Mouse (Mus musculus): Measurements from ENCODE around the gene Snrnp40. TPM values are rescaled to one million over a fixed set of nuclear protein-coding genes. Genes with fewer than 3 reads are reported as not detected.

The Snrnp40 gene
- polyA plus RNA-seq (2015; fragmentation: Nextera tagmentation; extraction: Ambion mirVana) = 108 and 116 TPM in 2 replicates

- Histone ChIP-seq H3K4me1 (replicated peaks; ENCODE audit: insufficient read depth, low read length) (peaks cover 14% of the 10 kb centered on the region; the same call in 1 of the 2 replicates), H3K27me3 (ENCODE audit: insufficient read depth, low read length) (no peaks in the 10 kb centered on the region), H3K36me3 (ENCODE audit: insufficient read depth, low read length) (peaks cover 14% of the 10 kb centered on the region), H3K9ac (ENCODE audit: low read depth, low read length) (peak within 1 kb of the TSS; percentile 88), H3K4me3 (replicated peaks; ENCODE audit: low read depth, low read length) (peak within 1 kb of the TSS; percentile 83), H3K9me3 (replicated peaks; ENCODE audit: low read length) (no peaks in the 10 kb centered on the region), H3K27ac (peak within 1 kb of the TSS; percentile 83), H3K4me2 (ENCODE audit: low read length) (peak within 1 kb of the TSS; percentile 74)
- ATAC-seq (replicated peaks; ENCODE audit: low FRiP score, low read depth) (peak; percentile 99), DNase-seq (ENCODE audit: low spot score) (peak; percentile 99)
- peak; percentile 30; the same call in 1 of the 2 replicates for TF ChIP-seq CTCF (IDR thresholded peaks at IDR 0.05; ENCODE audit: low read depth)
- under 1% methylated on average over 49 of the region's 49 CpGs for WGBS
Measured at GRCm38 (mm10) chr4:130359486-130360237, at the start of gene Snrnp40, which contains the start of gene Zcchc17. TSS of gene Snrnp40 (plus strand) at chr4:130360132. TSS of gene Zcchc17 (minus strand) at chr4:130359943.

DNA sequence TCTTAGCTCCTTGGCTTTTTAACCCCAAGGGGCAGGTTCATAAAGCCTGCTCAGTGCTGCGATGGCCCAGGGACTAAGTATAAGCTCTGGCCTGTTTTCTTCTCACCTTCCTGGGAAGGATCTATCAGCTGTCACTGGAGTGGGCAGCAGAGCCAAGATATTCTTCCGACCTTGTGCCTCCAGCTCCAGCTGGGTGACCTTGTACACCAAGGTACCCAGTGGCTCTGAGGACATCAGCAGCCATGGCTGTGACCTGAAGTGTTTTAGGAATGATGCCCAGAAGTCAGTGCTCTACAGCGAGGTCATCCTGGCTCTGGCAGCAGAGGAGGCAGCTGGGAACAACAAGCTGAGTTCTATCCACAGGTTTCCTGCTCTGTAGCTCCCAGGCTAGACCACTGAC lies 47.4 kb upstream of the Snrnp40 start:
- no peak for TF ChIP-seq CTCF (IDR thresholded peaks at IDR 0.05; ENCODE audit: low read depth)

DNA sequence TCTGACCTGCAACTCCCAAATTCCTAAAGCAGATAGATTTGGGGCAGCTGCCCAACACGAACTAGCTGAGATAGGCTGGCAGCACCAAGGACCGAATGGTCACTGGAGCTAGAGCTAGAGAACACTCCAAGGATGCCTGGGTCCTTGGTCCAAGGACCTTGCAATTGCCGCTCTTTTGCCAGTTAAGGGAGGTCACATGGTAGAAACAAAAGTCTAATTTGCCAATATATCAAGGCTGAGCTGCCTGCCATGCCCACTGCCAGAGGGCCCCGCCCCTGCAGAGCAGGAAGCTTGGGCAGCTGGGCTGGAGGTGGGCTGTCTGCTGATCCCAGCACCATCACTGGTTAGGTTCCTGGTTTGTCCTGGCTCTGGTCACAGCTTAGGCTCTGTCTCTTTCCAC lies 46.4 kb upstream of the Snrnp40 start:
- no peak overlapping the region for H3K27ac ChIP-seq
- peaks cover 5% of the 10 kb centered on the region for H3K4me1 ChIP-seq (replicated peaks; ENCODE audit: insufficient read depth, low read length)
- H3K4me2 ChIP-seq (ENCODE audit: low read length) = no peak overlapping the region
- ATAC-seq (replicated peaks; ENCODE audit: low FRiP score, low read depth) = no peak
- DNase-seq (ENCODE audit: low spot score) = no peak
- peaks cover 3% of the 10 kb centered on the region; the same call in 1 of the 2 replicates for H3K27me3 ChIP-seq (ENCODE audit: insufficient read depth, low read length)
- WGBS = 84% methylated on average over 4 of the region's 4 CpGs
- H3K9ac ChIP-seq (ENCODE audit: low read depth, low read length) = no peak overlapping the region
- no peak for TF ChIP-seq CTCF (IDR thresholded peaks at IDR 0.05; ENCODE audit: low read depth)
- no peak overlapping the region for H3K4me3 ChIP-seq (replicated peaks; ENCODE audit: low read depth, low read length)
- no peaks in the 10 kb centered on the region for H3K9me3 ChIP-seq (replicated peaks; ENCODE audit: low read length)
- H3K36me3 ChIP-seq (ENCODE audit: insufficient read depth, low read length) = peaks cover 10% of the 10 kb centered on the region; the same call in 1 of the 2 replicates

More for the DNA sequence above, 47.4 kb upstream of the Snrnp40 start:
- H3K4me2 ChIP-seq (ENCODE audit: low read length) = no peak overlapping the region
- no peak overlapping the region for H3K9ac ChIP-seq (ENCODE audit: low read depth, low read length)
- peaks cover 10% of the 10 kb centered on the region; the same call in 1 of the 2 replicates for H3K36me3 ChIP-seq (ENCODE audit: insufficient read depth, low read length)
- WGBS = 85% methylated on average over 3 of the region's 3 CpGs
- no peaks in the 10 kb centered on the region for H3K9me3 ChIP-seq (replicated peaks; ENCODE audit: low read length)
- ATAC-seq (replicated peaks; ENCODE audit: low FRiP score, low read depth) = no peak
- H3K4me1 ChIP-seq (replicated peaks; ENCODE audit: insufficient read depth, low read length) = peaks cover 7% of the 10 kb centered on the region
- DNase-seq (ENCODE audit: low spot score) = no peak
- H3K27me3 ChIP-seq (ENCODE audit: insufficient read depth, low read length) = peaks cover 3% of the 10 kb centered on the region; the same call in 1 of the 2 replicates
- H3K4me3 ChIP-seq (replicated peaks; ENCODE audit: low read depth, low read length) = no peak overlapping the region
- H3K27ac ChIP-seq = no peak overlapping the region

GRCm38 (mm10) chr4:130315771-130316527 lies 44.0 kb upstream of the Snrnp40 start:
- H3K9ac ChIP-seq (ENCODE audit: low read depth, low read length) = no peak overlapping the region

GRCm38 (mm10) chr4:130316691-130317090 lies 43.2 kb upstream of the Snrnp40 start:
- DNase-seq (ENCODE audit: low spot score) = no peak
- no peak for ATAC-seq (replicated peaks; ENCODE audit: low FRiP score, low read depth)
- Histone ChIP-seq H3K4me1 (replicated peaks; ENCODE audit: insufficient read depth, low read length) (peaks cover 5% of the 10 kb centered on the region; the same call in 1 of the 2 replicates), H3K36me3 (ENCODE audit: insufficient read depth, low read length) (peaks cover 18% of the 10 kb centered on the region; the same call in 1 of the 2 replicates), H3K9ac (ENCODE audit: low read depth, low read length) (no peak overlapping the region), H3K27me3 (ENCODE audit: insufficient read depth, low read length) (no peaks in the 10 kb centered on the region), H3K4me2 (ENCODE audit: low read length) (no peak overlapping the region), H3K4me3 (replicated peaks; ENCODE audit: low read depth, low read length) (no peak overlapping the region), H3K27ac (peak overlapping the region; percentile 70), H3K9me3 (replicated peaks; ENCODE audit: low read length) (no peaks in the 10 kb centered on the region)
- no peak for TF ChIP-seq CTCF (IDR thresholded peaks at IDR 0.05; ENCODE audit: low read depth)
- 78% methylated on average over 10 of the region's 10 CpGs for WGBS

More at GRCm38 (mm10) chr4:130315771-130316527, 44.0 kb upstream of the Snrnp40 start:
- H3K4me3 ChIP-seq (replicated peaks; ENCODE audit: low read depth, low read length) = no peak overlapping the region
- no peak for TF ChIP-seq CTCF (IDR thresholded peaks at IDR 0.05; ENCODE audit: low read depth)
- no peaks in the 10 kb centered on the region for H3K27me3 ChIP-seq (ENCODE audit: insufficient read depth, low read length)
- peaks cover 5% of the 10 kb centered on the region; the same call in 1 of the 2 replicates for H3K4me1 ChIP-seq (replicated peaks; ENCODE audit: insufficient read depth, low read length)
- peak; percentile 29; the same call in 1 of the 2 replicates for ATAC-seq (replicated peaks; ENCODE audit: low FRiP score, low read depth)
- WGBS = 50% methylated on average over 13 of the region's 13 CpGs
- H3K4me2 ChIP-seq (ENCODE audit: low read length) = no peak overlapping the region
- peaks cover 15% of the 10 kb centered on the region; the same call in 1 of the 2 replicates for H3K36me3 ChIP-seq (ENCODE audit: insufficient read depth, low read length)
- H3K9me3 ChIP-seq (replicated peaks; ENCODE audit: low read length) = no peaks in the 10 kb centered on the region
- peak; percentile 46 for DNase-seq (ENCODE audit: low spot score)
- H3K27ac ChIP-seq = peak overlapping the region; percentile 70

GRCm38 (mm10) chr4:130318122-130318521 lies 41.8 kb upstream of the Snrnp40 start:
- Histone ChIP-seq H3K9me3 (replicated peaks; ENCODE audit: low read length) (no peaks in the 10 kb centered on the region), H3K4me3 (replicated peaks; ENCODE audit: low read depth, low read length) (no peak overlapping the region), H3K27ac (0 out of 2 replicates have a peak overlapping the region, but pooled peaks have one; percentile 13), H3K4me2 (ENCODE audit: low read length) (no peak overlapping the region), H3K9ac (ENCODE audit: low read depth, low read length) (no peak overlapping the region), H3K27me3 (ENCODE audit: insufficient read depth, low read length) (no peaks in the 10 kb centered on the region), H3K4me1 (replicated peaks; ENCODE audit: insufficient read depth, low read length) (peaks cover 5% of the 10 kb centered on the region; the same call in 1 of the 2 replicates), H3K36me3 (ENCODE audit: insufficient read depth, low read length) (peaks cover 29% of the 10 kb centered on the region; the same call in 1 of the 2 replicates)
- WGBS = 72% methylated on average over 3 of the region's 3 CpGs
- no peak for TF ChIP-seq CTCF (IDR thresholded peaks at IDR 0.05; ENCODE audit: low read depth)
- DNase-seq (ENCODE audit: low spot score) (no peak), ATAC-seq (replicated peaks; ENCODE audit: low FRiP score, low read depth) (no peak)

Measured in kidney, postnatal 0 days (tissue).